Mouse (Mus musculus) ES-E14 (cell line): ENCODE data around the gene Sufu.

ENCODE experiments used
- CHD2 ChIP-seq: IDR thresholded peaks from 2 replicates; pipeline ENCODE4 v1.6.1; 2014; ENCODE audit warnings: mild to moderate bottlenecking, low read depth, low read length, inconsistent platforms
- ZC3H11A ChIP-seq: IDR thresholded peaks from 2 replicates; pipeline ENCODE4 v1.6.1; 2012; ENCODE audit warnings: low read depth, mild to moderate bottlenecking, inconsistent platforms, low read length, borderline replicate concordance

DNA sequence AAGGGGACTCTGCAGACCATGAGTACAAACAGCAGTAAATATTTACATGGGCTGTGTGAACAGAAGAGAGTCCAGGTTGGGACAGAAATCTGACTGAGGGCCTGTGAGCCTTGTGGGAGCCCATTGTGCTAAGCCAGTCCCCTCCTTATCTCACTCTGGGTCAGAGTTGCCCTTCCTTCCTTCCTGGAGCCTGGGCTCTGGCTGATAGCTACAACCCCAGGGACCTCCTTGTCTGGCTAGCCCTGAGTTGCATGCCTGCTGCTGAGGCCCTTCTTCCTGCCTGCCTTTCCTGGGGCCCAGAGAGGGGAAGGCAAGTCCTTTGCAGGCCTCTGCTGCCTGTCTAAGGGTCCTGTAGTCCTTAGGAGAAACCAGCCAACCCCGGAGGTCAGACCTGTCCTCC is 58.3 kb downstream of the Sufu start:
- TF ChIP-seq CHD2 = no peak
- no peak for TF ChIP-seq ZC3H11A
